Mouse (Mus musculus) liver, embryonic 14.5 days (tissue): Measurements from ENCODE around the gene Igdcc3. TPM values are rescaled to one million over a fixed set of nuclear protein-coding genes. Genes with fewer than 3 reads are reported as not detected.
A peak's percentile ranks its signal among the peaks of the same experiment; 100 is the strongest.

Source experiments
- ATAC-seq: fragments of 200-750 bp; cut with Nextera tagmentation; 2 replicates; pipeline ENCODE4 v1.8.0; 2017; ENCODE audit warnings: moderate number of reproducible peaks, mild to moderate bottlenecking, moderate library complexity; ENCODE audit not compliant: insufficient read depth
- DNase-seq, 3 experiments: peaks; one replicate each; pipeline ENCODE4 v3.0.0-alpha.2; 2012 to 2013; ENCODE audit warnings: low read depth in 3 of 3, low spot score in 3 of 3
- H3K27ac ChIP-seq: fragments of 300-500 bp; sonication (generic); 2 replicates; pipeline ENCODE4 v1.5.1; 2014; ENCODE audit warnings: moderate library complexity, mild to moderate bottlenecking, control low read depth, inconsistent platforms
- H3K27me3 ChIP-seq: fragments of 300-500 bp; sonication (generic); 2 replicates; pipeline ENCODE4 v1.6.1; 2014; ENCODE audit warnings: mild to moderate bottlenecking, low read length, moderate library complexity; ENCODE audit not compliant: control insufficient read depth, insufficient read depth
- H3K36me3 ChIP-seq: fragments of 300-500 bp; sonication (generic); replicated peaks from 2 replicates; pipeline ENCODE4 v1.6.1; 2014; ENCODE audit warnings: low read depth; ENCODE audit not compliant: control insufficient read depth, insufficient read depth
- H3K4me1 ChIP-seq, 2 experiments: fragments of 200-500 bp in 1 of 2; fragments of 300-500 bp in 1 of 2; sonication (generic) in 1 of 2; replicated peaks; 2 replicates each; pipeline ENCODE4 v1.6.1; 2012 to 2014; ENCODE audit warnings: antibody characterized with exemption in 1 of 2, inconsistent platforms in 1 of 2, low read length in 1 of 2; ENCODE audit not compliant: control insufficient read depth in 2 of 2, insufficient read depth in 2 of 2
- H3K4me2 ChIP-seq: fragments of 300-500 bp; sonication (generic); 2 replicates; pipeline ENCODE4 v1.6.1; 2014; ENCODE audit warnings: low read depth, mild to moderate bottlenecking, control low read depth, moderate library complexity
- H3K4me3 ChIP-seq, 2 experiments: fragments of 200-500 bp in 1 of 2; fragments of 300-500 bp in 1 of 2; sonication (generic) in 1 of 2; 2 replicates each; pipeline ENCODE4 v1.5.1; 2012 to 2014; ENCODE audit warnings: low read depth in 2 of 2, low read length in 2 of 2, mild to moderate bottlenecking in 2 of 2, control low read depth in 1 of 2, inconsistent platforms in 1 of 2, moderate library complexity in 1 of 2; ENCODE audit not compliant: insufficient read depth in 1 of 2
- H3K9ac ChIP-seq: fragments of 300-500 bp; sonication (generic); replicated peaks from 2 replicates; pipeline ENCODE4 v1.6.1; 2014; ENCODE audit warnings: mild to moderate bottlenecking, control low read depth, moderate library complexity
- H3K9me3 ChIP-seq: fragments of 300-500 bp; sonication (generic); 2 replicates; pipeline ENCODE4 v1.6.1; 2016; ENCODE audit warnings: low read length, mixed read lengths; ENCODE audit not compliant: control insufficient read depth
- CTCF ChIP-seq: IDR thresholded peaks from 2 replicates; pipeline ENCODE4 v1.5.1; 2016; ENCODE audit warnings: antibody characterized with exemption, low read depth, control low read depth
- EP300 ChIP-seq: IDR thresholded peaks from 2 replicates; pipeline ENCODE4 v1.6.1; 2016; ENCODE audit warnings: antibody characterized with exemption, low read depth
- whole genome bisulfite sequencing: fragments of 180-500 bp; shearing (Covaris S2); extraction: QIAGEN DNeasy Blood & Tissue Kit; methylation state at CpG from one replicate; pipeline ENCODE4 v1.1.7; 2014; ENCODE audit not compliant: insufficient replicate concordance; 5-methylcytosine and 5-hydroxymethylcytosine counted together
- polyA plus RNA-seq, 2 experiments: library from polyadenylated mRNA; depleted of rRNA in 1 of 2; stranded (reverse) in 1 of 2; unstranded in 1 of 2; fragments of >200 nt; fragmentation: Nextera tagmentation in 1 of 2; extraction: Ambion mirVana in 1 of 2; gene quantifications; 2 replicates each; pipeline versions ENCODE4 v1.2.1 to v1.2.3; 2012 to 2014

Gene Igdcc3
- polyA plus RNA-seq, 2 experiments, result 0.06 TPM

DNA sequence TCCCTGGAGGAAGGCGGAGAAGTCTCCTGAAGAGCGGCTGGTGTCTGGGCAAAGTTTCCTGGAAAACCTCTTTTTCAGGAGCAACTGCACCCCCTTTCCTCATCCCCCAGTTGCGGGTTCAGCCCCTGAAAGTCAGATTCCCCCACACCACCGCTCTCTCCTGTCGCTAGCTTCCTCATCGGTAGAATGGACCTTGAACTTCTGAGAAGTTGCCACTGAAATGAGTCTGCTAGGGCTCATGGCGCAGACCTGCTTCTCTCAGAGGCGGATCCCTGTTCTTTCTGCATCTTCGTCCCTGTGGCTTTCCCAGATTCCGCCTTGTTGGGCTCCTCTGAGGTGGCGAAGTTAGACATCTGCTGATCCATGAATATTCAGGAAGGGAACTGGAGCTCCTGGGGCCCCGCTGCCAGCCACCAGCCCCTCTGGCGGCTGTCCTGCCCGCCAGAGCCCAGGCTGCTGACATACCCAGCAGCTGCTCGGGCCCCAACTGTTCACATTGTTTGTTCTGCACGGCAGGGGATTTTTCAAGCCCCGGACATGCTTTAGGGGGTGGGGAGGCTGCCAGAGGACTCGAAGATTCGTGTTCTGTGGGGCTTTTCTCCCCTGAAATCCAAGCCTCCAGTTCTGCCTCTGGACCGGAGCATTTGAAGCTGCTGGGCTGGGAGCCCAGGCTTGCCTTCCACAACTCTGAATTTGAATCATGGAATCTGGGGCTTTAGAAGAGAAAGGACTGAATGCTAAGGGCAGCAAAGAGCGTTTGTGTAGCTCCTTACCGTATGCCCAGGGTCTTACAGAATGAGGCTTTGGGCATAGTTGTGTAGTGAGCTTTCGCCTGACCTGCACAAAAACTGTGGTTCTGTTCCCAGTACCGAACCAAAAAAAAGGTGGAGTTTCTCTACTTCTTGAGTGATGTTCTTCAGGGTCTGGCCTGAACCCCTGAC lies 31.6 kb upstream of the Igdcc3 start:
- no peaks in the 10 kb centered on the region for H3K36me3 ChIP-seq
- DNase-seq (no peak), ATAC-seq (no peak)
- 18% methylated on average over 24 of the region's 24 CpGs for WGBS
- peaks cover 12% of the 10 kb centered on the region for H3K27me3 ChIP-seq
- H3K4me1 ChIP-seq, result peaks cover 0 to 14% of the 10 kb centered on the region in 2 experiments; a peak in 2 of 4 replicates
- H3K4me3 ChIP-seq, result no peak overlapping the region
- H3K4me2 ChIP-seq, result peak overlapping the region; percentile 18
- no peak for TF ChIP-seq EP300
- no peak for TF ChIP-seq CTCF
- no peak overlapping the region for H3K9ac ChIP-seq
- H3K27ac ChIP-seq, result no peak overlapping the region
- no peaks in the 10 kb centered on the region for H3K9me3 ChIP-seq

DNA sequence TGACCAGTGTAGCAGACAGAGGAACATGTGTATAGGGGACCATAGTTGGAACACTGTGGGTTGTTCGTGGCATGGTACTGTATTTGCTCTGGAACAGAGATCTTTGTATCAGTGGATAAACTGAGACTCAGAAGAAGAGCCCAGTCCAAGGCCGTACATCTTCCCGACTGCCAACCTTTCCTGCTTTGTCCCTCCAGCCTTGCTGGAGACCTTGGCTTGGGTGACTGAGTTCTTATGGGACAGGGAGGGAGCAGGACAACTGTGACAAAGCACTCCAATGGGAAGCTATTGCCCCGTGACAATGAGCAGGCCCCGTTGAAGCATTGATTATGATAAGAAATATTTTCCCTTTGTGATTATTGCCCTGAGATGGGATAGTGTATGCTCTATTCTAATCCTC lies 29.3 kb upstream of the Igdcc3 start:
- 61% methylated on average over 5 of the region's 5 CpGs for WGBS
- no peak overlapping the region for H3K4me3 ChIP-seq
- no peak overlapping the region for H3K4me2 ChIP-seq
- TF ChIP-seq EP300 (no peak), CTCF (no peak)
- no peak overlapping the region for H3K9ac ChIP-seq
- no peak overlapping the region for H3K27ac ChIP-seq
- DNase-seq (no peak), ATAC-seq (no peak)
- H3K9me3 ChIP-seq, result no peaks in the 10 kb centered on the region
- H3K27me3 ChIP-seq, result peaks cover 12% of the 10 kb centered on the region
- no peaks in the 10 kb centered on the region for H3K36me3 ChIP-seq
- peaks cover 0 to 13% of the 10 kb centered on the region in 2 experiments; a peak in 2 of 4 replicates for H3K4me1 ChIP-seq

DNA sequence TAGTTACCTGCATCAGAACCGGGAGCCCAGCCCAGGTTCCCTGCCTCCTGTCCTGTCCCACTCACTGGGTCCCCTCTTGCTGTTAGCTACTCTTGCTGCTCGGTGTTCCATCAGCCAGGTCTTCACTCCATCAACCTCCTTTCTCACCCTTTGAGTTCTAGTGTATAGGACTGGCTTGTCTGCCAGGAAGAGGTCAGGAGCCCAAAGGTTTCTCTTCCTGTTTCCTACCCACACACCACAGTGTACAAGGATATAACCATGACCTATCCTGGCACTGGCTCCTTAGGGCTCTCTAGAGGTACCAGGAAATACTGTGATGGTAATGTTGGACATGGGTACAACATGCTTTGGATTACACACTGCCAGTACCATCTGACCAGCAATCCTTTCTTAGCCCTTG lies 27.3 kb upstream of the Igdcc3 start:
- Histone ChIP-seq H3K4me1 (peaks cover 0 to 4% of the 10 kb centered on the region in 2 experiments; a peak in 1 of 4 replicates), H3K4me2 (no peak overlapping the region), H3K9ac (no peak overlapping the region), H3K36me3 (no peaks in the 10 kb centered on the region), H3K9me3 (no peaks in the 10 kb centered on the region), H3K4me3 (no peak overlapping the region), H3K27ac (no peak overlapping the region), H3K27me3 (peaks cover 12% of the 10 kb centered on the region)
- DNase-seq (no peak), ATAC-seq (no peak)
- TF ChIP-seq CTCF (no peak), EP300 (no peak)
- WGBS, result 58% methylated on average over 2 of the region's 2 CpGs

DNA sequence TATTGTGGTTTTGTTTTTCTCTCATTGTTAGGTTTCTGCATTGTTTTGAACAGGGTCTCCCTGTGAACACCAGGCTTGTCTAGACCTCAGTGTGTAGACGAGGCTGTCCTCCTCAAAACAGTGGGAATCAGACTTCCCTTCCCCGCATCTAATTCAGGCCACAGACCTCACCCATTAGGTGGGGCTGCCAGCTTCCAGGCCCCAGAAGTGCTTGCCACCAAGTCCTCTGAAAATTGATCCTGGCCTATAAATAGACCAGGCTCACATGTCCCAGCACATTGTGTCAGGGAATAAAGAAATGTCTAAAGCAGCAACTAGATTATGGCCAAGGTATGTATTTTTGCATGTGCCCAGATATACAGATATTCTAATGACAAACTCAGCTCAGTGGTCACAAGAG lies 25.1 kb upstream of the Igdcc3 start:
- H3K36me3 ChIP-seq, result no peaks in the 10 kb centered on the region
- TF ChIP-seq EP300 (no peak), CTCF (no peak)
- H3K4me2 ChIP-seq, result no peak overlapping the region
- no peak for DNase-seq
- H3K4me3 ChIP-seq, result no peak overlapping the region
- WGBS, result 67% methylated on average over 2 of the region's 2 CpGs
- H3K4me1 ChIP-seq, result no peaks in the 10 kb centered on the region
- H3K27me3 ChIP-seq, result no peaks in the 10 kb centered on the region; the same call in 1 of the 2 replicates
- H3K9me3 ChIP-seq, result no peaks in the 10 kb centered on the region
- no peak overlapping the region for H3K9ac ChIP-seq
- no peak for ATAC-seq
- H3K27ac ChIP-seq, result no peak overlapping the region

- ATAC-seq, result no peak
- 45% methylated on average over 2 of the region's 2 CpGs for WGBS
Observed at GRCm38 (mm10) chr9:65117516-65117915, 23.5 kb upstream of the Igdcc3 start.

More at GRCm38 (mm10) chr9:65117516-65117915, 23.5 kb upstream of the Igdcc3 start:
- no peak overlapping the region for H3K4me2 ChIP-seq
- TF ChIP-seq CTCF (no peak), EP300 (no peak)
- no peak overlapping the region for H3K9ac ChIP-seq
- no peak overlapping the region for H3K27ac ChIP-seq
- no peaks in the 10 kb centered on the region for H3K36me3 ChIP-seq
- peaks cover 9% of the 10 kb centered on the region; the same call in 1 of the 2 replicates for H3K27me3 ChIP-seq
- H3K9me3 ChIP-seq, result no peaks in the 10 kb centered on the region
- DNase-seq, result no peak
- no peaks in the 10 kb centered on the region for H3K4me1 ChIP-seq
- H3K4me3 ChIP-seq, result no peak overlapping the region
